Mouse (Mus musculus) ES-E14 (cell line): ENCODE measurements around the gene Ap1s3. TPM values are rescaled to one million over a fixed set of nuclear protein-coding genes. Genes with fewer than 3 reads are reported as not detected.

Experiments
- DNase-seq: peaks from one replicate; pipeline ENCODE4 v3.0.0-alpha.2; 2013; ENCODE audit warnings: low read depth, low spot score
- H3K27ac ChIP-seq: 2 replicates; pipeline ENCODE4 v1.5.1; 2012; ENCODE audit warnings: low read depth, mild to moderate bottlenecking, low read length, moderate library complexity, mixed read lengths; ENCODE audit not compliant: poor library complexity, insufficient read depth, severe bottlenecking
- H3K36me3 ChIP-seq: 2 replicates; pipeline ENCODE4 v1.6.1; 2012; ENCODE audit warnings: mild to moderate bottlenecking, low read length, moderate library complexity, mixed read lengths; ENCODE audit not compliant: control insufficient read depth, poor library complexity, insufficient read depth, severe bottlenecking
- H3K4me1 ChIP-seq, 2 experiments: fragments of 150-350 bp in 1 of 2; sonication (generic) in 1 of 2; 2 replicates each; pipeline ENCODE4 v1.6.1; 2012; ENCODE audit warnings: low read length in 2 of 2, mild to moderate bottlenecking in 1 of 2, mixed read lengths in 1 of 2; ENCODE audit not compliant: control insufficient read depth in 2 of 2, insufficient read depth in 2 of 2, poor library complexity in 1 of 2
- H3K4me3 ChIP-seq, 2 experiments: fragments of 150-350 bp in 1 of 2; sonication (generic) in 1 of 2; 2 replicates each; pipeline ENCODE4 v1.5.1; 2012; ENCODE audit warnings: low read length in 2 of 2, low read depth in 1 of 2, mild to moderate bottlenecking in 1 of 2, mixed read lengths in 1 of 2; ENCODE audit not compliant: insufficient read depth in 1 of 2, poor library complexity in 1 of 2, severe bottlenecking in 1 of 2
- H3K9ac ChIP-seq: 2 replicates; pipeline ENCODE4 v1.6.1; 2012; ENCODE audit warnings: low read depth, mild to moderate bottlenecking, low read length, mixed read lengths; ENCODE audit not compliant: poor library complexity, insufficient read depth, severe bottlenecking
- H3K9me3 ChIP-seq: fragments of 150-350 bp; sonication (generic); 2 replicates; pipeline ENCODE4 v1.6.1; 2012; ENCODE audit warnings: low read depth, mild to moderate bottlenecking, low read length; ENCODE audit not compliant: control insufficient read depth, insufficient read depth
- CHD2 ChIP-seq: IDR thresholded peaks from 2 replicates; pipeline ENCODE4 v1.6.1; 2014; ENCODE audit warnings: mild to moderate bottlenecking, low read depth, low read length, inconsistent platforms
- HCFC1 ChIP-seq: IDR thresholded peaks from 2 replicates; pipeline ENCODE4 v1.6.1; 2012; ENCODE audit warnings: low read length, inconsistent platforms, borderline replicate concordance; ENCODE audit not compliant: insufficient read depth
- MAFK ChIP-seq: IDR thresholded peaks from 2 replicates; pipeline ENCODE4 v1.6.1; 2014; ENCODE audit warnings: mild to moderate bottlenecking, low read depth, low read length, inconsistent platforms; ENCODE audit not compliant: insufficient read depth
- ZC3H11A ChIP-seq: IDR thresholded peaks from 2 replicates; pipeline ENCODE4 v1.6.1; 2012; ENCODE audit warnings: low read depth, mild to moderate bottlenecking, inconsistent platforms, low read length, borderline replicate concordance
- ZNF384 ChIP-seq: IDR thresholded peaks from 2 replicates; pipeline ENCODE4 v1.6.1; 2012; ENCODE audit warnings: low read depth, low read length, inconsistent platforms
- in situ Hi-C, 2 experiments: fragments of 600-800 bp; cut with MboI; formaldehyde crosslinking; loops; one replicate each; pipeline ENCODE4 v1.15.1; 2025; ENCODE audit warnings: low sequenced_read_pairs in 2 of 2, inconsistent platforms in 1 of 2; ENCODE audit not compliant: unreplicated experiment in 2 of 2
- total RNA-seq: library from RNA; depleted of rRNA; stranded (reverse); fragments of 300-350 nt; gene quantifications from 2 replicates; pipeline ENCODE4 v1.2.3, GENCODE M21; 2012; rRNA removed

Ap1s3 gene
- total RNA-seq, 1 experiment, result 4.7 TPM

GRCm38 (mm10) chr1:79571126-79571525 lies 100.6 kb downstream of the Ap1s3 start:
- Histone ChIP-seq H3K27ac (no peak overlapping the region), H3K9me3 (no peaks in the 10 kb centered on the region), H3K36me3 (no peaks in the 10 kb centered on the region), H3K9ac (no peak overlapping the region), H3K4me3 (no peak overlapping the region), H3K4me1 (no peaks in the 10 kb centered on the region)
- TF ChIP-seq ZNF384, result no peak
- TF ChIP-seq ZC3H11A, result no peak
- no peak for TF ChIP-seq MAFK
- no peak for TF ChIP-seq HCFC1
- in situ Hi-C loops, result no loop called here
- no peak for DNase-seq

- Histone ChIP-seq H3K9ac (no peak overlapping the region), H3K36me3 (no peaks in the 10 kb centered on the region), H3K4me3 (no peak overlapping the region), H3K27ac (no peak overlapping the region), H3K9me3 (no peaks in the 10 kb centered on the region), H3K4me1 (no peaks in the 10 kb centered on the region)
- no peak for DNase-seq
- in situ Hi-C loops, result no loop called here
- TF ChIP-seq HCFC1 (no peak), MAFK (no peak), CHD2 (no peak), ZNF384 (no peak), ZC3H11A (no peak)
These were observed 110.6 kb downstream of the Ap1s3 start for GRCm38 (mm10) chr1:79561186-79561585.

Other genes with a start within 250 kb of the Ap1s3 start
- gene Scg2, start 231.9 kb downstream of the Ap1s3 start, total RNA-seq, result not detected in 2 replicates
- 30.6 and 43.1 TPM in 2 replicates for gene Mrpl44, start 104.0 kb upstream of the Ap1s3 start, total RNA-seq
- 31.4 and 41.2 TPM in 2 replicates for gene Wdfy1, start 104.2 kb upstream of the Ap1s3 start, total RNA-seq
- gene Serpine2, start 189.2 kb upstream of the Ap1s3 start, total RNA-seq, result 34.6 and 37.0 TPM in 2 replicates